Mouse (Mus musculus): ENCODE data around the gene Rbfox1.

GRCm38 (mm10) chr16:5917937-5918336 is 32.8 kb downstream of the Rbfox1 start:
- no peak for TF ChIP-seq CTCF (IDR thresholded peaks at IDR 0.05; ENCODE audit: borderline replicate concordance, control insufficient read depth, extremely low read depth, insufficient read depth, low read length, poor library complexity)
- no peak for TF ChIP-seq POLR2A (IDR thresholded peaks at IDR 0.05; ENCODE audit: control insufficient read depth, extremely low read depth, insufficient read depth, low read length, poor library complexity)

All from thymus, adult 2 months (tissue).